Mouse (Mus musculus): ENCODE data around the gene Sec31b.

GRCm38 (mm10) chr19:44502741-44503140 is 42.9 kb downstream of the Sec31b start:
- no peak for TF ChIP-seq CTCF (IDR thresholded peaks at IDR 0.05; ENCODE audit: borderline replicate concordance, insufficient read depth, low read length)
- TF ChIP-seq POLR2A (IDR thresholded peaks at IDR 0.05; ENCODE audit: low read depth, low read length) = no peak

Data from embryonic fibroblast, embryonic 13.5 days (primary cell).